Mouse (Mus musculus) stomach, postnatal 0 days (tissue): ENCODE results near the gene Sgms1.

Experiments
- CTCF ChIP-seq: IDR thresholded peaks from 2 replicates; pipeline ENCODE4 v1.5.1; 2016; ENCODE audit warnings: antibody characterized with exemption, low read depth, mild to moderate bottlenecking, moderate library complexity
- EP300 ChIP-seq: optimal IDR thresholded peaks from 2 replicates; pipeline ENCODE3; 2016; ENCODE audit warnings: antibody characterized with exemption

- no peak for TF ChIP-seq CTCF
- no peak for TF ChIP-seq EP300
Observed at GRCm38 (mm10) chr19:32292782-32293776, 96.4 kb downstream of the Sgms1 start.
